Mouse (Mus musculus) gastrocnemius, postnatal 25 days (tissue): ENCODE data around the gene Trim66. TPM values are rescaled to one million over a fixed set of nuclear protein-coding genes. Genes with fewer than 3 reads are reported as not detected.
A peak's percentile ranks its signal among the peaks of the same experiment; 100 is the strongest.

Experiments
- DNase-seq: peaks from one replicate; pipeline ENCODE4 v3.0.0; 2022
- microRNA-seq, 2 experiments: library from miRNA; unstranded; fragments of <30 nt; microRNA quantifications; one replicate each; pipeline ENCODE4 v1.2.0; 2021; ENCODE audit warnings: borderline replicate concordance in 2 of 2
- total RNA-seq, 2 experiments: library from RNA; stranded (reverse); gene quantifications; 1 replicate in 1 of 2; 2 replicates in 1 of 2; pipeline ENCODE4 v1.2.3; 2021

Gene Trim66
- total RNA-seq, 2 experiments from 2014 or later = 0.13 TPM

DNA sequence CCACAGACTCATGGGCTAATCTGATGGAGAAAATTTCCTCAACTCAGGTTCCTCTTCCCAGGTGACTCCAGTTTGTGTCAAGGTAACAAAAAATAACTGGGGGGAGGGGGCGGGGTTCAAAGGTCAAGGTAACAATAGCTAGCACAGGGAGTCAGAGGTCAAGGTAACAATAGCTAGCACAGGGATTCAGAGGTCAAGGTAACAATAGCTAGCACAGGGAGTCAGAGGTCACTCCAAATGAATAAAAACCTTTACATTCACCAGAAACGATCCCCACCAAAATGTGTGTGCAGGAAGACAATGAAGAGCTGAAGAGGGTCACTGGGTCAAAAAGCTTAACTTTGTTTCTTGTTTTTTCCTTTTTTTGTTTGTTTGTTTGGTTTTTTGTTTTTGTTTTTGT is 59.9 kb downstream of the Trim66 start:
- DNase-seq = no peak

DNA sequence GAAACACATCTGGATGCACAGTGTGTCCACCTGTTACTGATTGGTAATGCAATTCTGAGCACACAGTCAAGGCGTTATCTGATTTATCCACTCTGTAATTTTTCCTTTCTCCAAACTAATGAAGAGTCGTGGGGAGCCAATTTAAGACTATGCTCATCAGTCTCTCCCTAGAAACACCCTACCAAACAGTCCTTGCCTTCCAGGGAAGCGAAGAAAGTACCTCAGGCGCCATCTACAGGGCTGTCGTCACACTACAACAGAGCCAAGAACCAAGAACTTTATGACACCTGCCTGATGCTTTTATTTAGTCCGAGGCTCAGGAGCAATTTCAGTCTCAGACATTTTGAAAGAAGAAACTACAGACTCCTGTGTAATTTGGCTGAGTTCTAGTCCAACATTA is 62.9 kb downstream of the Trim66 start:
- DNase-seq = no peak

DNA sequence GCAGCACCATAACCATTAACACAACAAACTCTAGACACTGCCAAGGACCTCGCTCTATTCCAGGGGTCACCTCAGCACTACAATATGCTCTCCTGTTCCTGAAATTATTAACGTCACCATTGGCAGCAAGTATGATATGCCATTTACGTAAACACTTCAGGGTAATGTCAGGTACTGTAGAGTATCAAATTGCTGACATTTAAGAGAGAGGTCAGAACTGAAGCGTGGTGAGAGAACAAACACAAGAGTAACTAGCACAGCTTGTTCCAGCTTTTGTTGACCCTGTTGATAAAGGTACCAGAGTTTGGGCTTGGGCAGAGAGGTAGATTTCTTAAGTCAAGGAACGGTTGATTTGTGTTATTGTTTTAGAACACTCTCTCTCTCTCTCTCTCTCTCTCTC is 65.2 kb downstream of the Trim66 start:
- no peak for DNase-seq

DNA sequence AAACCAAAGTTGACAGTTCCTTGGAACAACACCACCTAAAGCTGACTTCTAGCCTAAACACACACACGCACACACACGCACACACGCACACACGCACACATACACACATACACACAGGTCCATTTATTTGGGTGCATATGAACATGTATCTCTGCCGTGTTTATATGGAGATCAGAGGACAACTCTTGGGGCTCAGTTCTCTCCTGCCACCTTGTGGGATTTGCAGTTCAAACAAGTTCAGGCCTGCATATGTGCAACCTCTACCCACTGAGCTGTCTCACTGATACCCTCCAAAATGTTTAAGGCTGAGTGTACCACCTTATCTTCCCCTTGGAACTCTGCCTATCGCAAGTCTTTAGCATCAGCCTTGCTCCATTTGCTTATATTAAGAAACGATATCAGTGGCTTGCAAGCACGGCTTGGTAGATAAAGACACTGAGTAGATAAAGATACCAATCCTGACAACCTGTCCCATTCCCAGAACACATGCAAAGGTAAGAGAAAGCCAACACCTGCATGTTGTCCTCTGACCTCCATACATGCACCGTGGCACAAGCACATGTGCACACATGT is 67.2 kb downstream of the Trim66 start:
- DNase-seq = no peak

DNA sequence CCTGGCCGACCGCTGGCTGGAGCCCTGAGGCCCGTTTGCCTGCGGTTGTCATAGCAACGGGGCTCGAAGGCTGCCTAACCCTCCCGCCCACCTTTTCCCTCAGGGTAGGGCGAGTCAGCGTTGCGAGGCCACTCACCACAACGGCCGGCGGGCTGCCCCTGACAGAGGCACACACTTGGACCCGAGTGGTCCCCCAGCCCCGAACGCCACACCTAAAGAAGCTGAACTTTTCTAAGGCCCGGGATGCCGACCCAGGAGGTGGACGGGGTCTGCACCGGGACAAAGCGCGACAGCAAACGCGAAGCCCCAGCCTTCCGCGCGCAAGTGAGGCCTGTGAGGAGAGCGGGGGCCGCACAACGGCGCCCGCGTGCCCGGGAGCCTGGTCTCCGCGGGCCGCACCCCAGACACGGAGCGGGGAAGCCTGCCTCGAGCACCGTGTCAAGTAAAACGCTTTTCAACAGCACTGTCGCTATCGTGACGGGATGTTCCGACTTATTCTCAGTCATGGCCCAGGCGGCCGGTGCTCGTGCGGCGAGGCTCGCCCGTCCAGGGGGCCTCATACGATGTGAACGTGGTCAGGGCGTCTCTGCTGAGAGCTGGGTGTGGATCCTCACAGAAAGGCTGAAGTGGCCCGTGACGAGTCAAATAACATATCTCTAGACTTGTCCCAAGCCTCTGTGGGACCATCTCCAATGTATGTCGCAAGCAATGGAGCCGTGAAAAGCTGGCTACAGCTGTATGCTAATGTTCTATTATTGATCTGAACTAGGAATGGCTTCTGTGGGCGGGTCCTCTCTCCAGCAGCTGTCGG is 68.9 kb downstream of the Trim66 start, which contains the start of gene Stk33:
Gene Stk33, minus strand, starts transcription at position 301 of the 811 bp plus-strand sequence.
- peak; percentile 31 for DNase-seq

DNA sequence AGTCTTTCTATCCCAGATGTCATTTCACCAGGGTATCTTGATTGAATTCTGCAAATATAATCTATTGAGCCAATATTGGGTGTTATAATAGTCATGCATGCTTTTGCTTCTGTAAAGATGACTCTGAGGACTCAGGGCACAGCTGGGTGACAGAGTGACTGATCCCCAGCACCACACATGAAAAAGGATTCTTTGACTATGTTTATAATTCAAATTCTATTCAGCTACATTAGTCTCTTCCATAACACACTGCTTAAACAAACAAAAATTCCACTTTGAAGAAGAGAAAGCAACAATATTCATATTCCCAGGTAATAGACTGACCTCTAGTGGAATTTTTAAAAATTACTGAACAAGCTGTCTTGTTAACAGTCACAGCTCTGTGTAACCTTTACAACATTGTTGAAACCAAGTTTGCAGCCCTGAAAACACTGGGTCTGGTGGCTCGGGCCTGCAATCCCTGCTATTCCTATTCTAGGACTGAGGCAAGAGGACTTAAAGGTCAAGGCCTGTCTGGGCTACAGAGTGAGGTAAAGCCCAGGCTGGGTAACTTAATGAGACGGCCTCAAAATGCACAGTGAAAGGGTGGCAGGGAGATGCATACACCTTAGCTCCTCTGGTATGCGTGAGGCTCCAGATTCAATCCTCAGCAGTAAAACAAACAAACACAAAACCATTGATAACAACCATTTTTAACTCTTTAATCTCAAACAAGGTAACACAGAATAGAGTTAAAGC is 83.3 kb downstream of the Trim66 start:
- DNase-seq = no peak

DNA sequence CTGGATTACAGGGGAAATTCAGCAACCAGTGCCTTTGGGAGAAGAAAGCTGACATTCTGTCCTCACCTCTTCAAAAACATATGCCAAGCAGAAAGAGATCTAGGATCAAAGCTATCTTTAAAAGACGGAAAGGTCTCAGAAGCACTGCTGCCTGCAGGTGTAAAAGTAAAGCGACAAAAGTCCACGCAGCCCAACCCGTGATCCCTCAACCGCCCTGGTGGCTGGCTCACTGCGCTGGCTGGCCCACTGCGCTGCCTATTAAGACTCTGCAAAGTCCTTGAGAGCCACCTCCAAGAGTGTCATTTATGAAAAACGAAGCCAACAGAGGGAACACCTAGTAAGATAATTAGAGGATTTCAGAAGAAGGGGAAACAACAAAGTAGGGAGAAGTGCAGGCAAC is 85.1 kb downstream of the Trim66 start:
- no peak for DNase-seq

DNA sequence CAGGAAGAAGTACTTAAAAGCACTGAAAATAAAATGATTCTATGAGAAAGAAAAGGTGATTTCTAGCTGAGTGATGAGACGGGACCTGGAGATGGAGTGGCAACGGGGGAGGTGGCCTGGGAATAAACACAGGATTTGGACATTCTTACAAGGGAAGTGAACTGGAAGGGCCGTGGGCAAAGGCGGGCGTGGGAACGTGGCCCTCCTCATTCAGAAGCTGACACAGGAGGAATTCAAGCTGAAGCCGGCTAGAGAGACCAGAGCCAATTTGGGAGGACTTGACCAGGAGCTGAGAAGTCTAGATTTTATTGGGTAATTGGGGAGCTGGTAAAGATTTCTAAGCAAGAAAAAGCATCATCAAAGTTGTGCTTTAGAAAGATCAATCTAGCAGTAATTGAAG is 102.4 kb downstream of the Trim66 start:
- DNase-seq = no peak

DNA sequence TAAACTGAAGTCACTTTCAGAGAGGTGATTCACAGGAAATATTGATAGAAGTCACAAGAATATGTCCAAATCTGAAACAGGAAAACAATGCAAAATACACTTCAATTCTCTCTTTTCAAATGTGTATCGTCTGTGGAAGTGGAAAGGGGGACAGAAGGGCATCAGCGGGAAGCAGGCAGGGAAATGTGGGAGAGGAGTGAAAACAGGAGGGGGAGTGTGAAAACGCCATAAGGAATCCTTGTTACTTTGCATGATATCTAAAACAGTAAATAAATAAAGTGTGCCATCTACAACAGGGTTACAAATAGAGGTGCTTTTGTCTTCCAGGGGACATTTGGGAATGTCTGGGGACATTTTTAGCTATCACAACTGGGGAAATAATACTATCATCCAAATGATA is 108.6 kb downstream of the Trim66 start:
- DNase-seq = no peak

Small RNAs within 50 kb of the gene (microRNA-seq; reads per million reads assigned to microRNA genes)
- 0 to 0.26 reads per million in 2 experiments for gene Gm47284

Other genes starting within 250 kb of the Trim66 start
- gene Stk33, start 69.1 kb downstream of the Trim66 start, total RNA-seq = not detected
- gene Rpl27a, start 11.0 kb upstream of the Trim66 start, total RNA-seq = 10 to 100 TPM; 58.5 to 72.2 TPM
- gene St5, start 195.5 kb upstream of the Trim66 start, total RNA-seq = 1 to 10 TPM; 8.0 to 8.3 TPM
- 1 to 10 TPM; 5.4 to 8.2 TPM for gene Akip1, start 195.6 kb upstream of the Trim66 start, total RNA-seq
- gene BC051019, start 215.7 kb upstream of the Trim66 start, total RNA-seq = not detected
- not detected for gene Ascl3, start 223.6 kb upstream of the Trim66 start, total RNA-seq
- 10 to 100 TPM; 24.5 to 25.9 TPM for gene Tmem9b, start 244.7 kb upstream of the Trim66 start, total RNA-seq